Mouse (Mus musculus) kidney, postnatal 0 days (tissue): ENCODE data around the gene E030025P04Rik. TPM values are rescaled to one million over a fixed set of nuclear protein-coding genes. Genes with fewer than 3 reads are reported as not detected.

ENCODE experiments used
- ATAC-seq: fragments of 200-750 bp; cut with Nextera tagmentation; replicated peaks from 2 replicates; pipeline ENCODE4 v1.8.0; 2017; ENCODE audit warnings: low read depth, moderate number of reproducible peaks, moderate TSS enrichment, moderate library complexity; ENCODE audit not compliant: low FRiP score
- DNase-seq: peaks from one replicate; pipeline ENCODE4 v3.0.0-alpha.2; 2016; ENCODE audit warnings: low spot score
- H3K27ac ChIP-seq: fragments of 300-500 bp; sonication (generic); 2 replicates; pipeline ENCODE4 v1.5.1; 2014; ENCODE audit warnings: mild to moderate bottlenecking
- H3K27me3 ChIP-seq: fragments of 300-500 bp; sonication (generic); 2 replicates; pipeline ENCODE4 v1.6.1; 2014; ENCODE audit warnings: low read length, mixed read lengths; ENCODE audit not compliant: insufficient read depth
- H3K36me3 ChIP-seq: fragments of 300-500 bp; sonication (generic); 2 replicates; pipeline ENCODE4 v1.6.1; 2014; ENCODE audit warnings: low read length, mixed read lengths; ENCODE audit not compliant: insufficient read depth
- H3K4me1 ChIP-seq: fragments of 300-500 bp; sonication (generic); replicated peaks from 2 replicates; pipeline ENCODE4 v1.6.1; 2014; ENCODE audit warnings: antibody characterized with exemption, low read length, mixed read lengths; ENCODE audit not compliant: insufficient read depth
- H3K4me2 ChIP-seq: fragments of 300-500 bp; sonication (generic); 2 replicates; pipeline ENCODE4 v1.6.1; 2014; ENCODE audit warnings: mild to moderate bottlenecking, low read length, moderate library complexity, mixed read lengths
- H3K4me3 ChIP-seq: fragments of 300-500 bp; sonication (generic); replicated peaks from 2 replicates; pipeline ENCODE4 v1.5.1; 2014; ENCODE audit warnings: low read depth, low read length
- H3K9ac ChIP-seq: fragments of 300-500 bp; sonication (generic); 2 replicates; pipeline ENCODE4 v1.6.1; 2014; ENCODE audit warnings: low read depth, low read length
- H3K9me3 ChIP-seq: fragments of 300-500 bp; sonication (generic); replicated peaks from 2 replicates; pipeline ENCODE4 v1.6.1; 2016; ENCODE audit warnings: low read length, inconsistent platforms, mixed read lengths
- CTCF ChIP-seq: IDR thresholded peaks from 2 replicates; pipeline ENCODE4 v1.5.1; 2016; ENCODE audit warnings: antibody characterized with exemption, low read depth, mild to moderate bottlenecking, moderate library complexity
- WGBS: fragments of 180-500 bp; shearing (Covaris S2); extraction: QIAGEN DNeasy Blood & Tissue Kit; methylation state at CpG from one replicate; pipeline ENCODE4 v1.1.7; 2014; 5-methylcytosine and 5-hydroxymethylcytosine counted together
- polyA plus RNA-seq: library from polyadenylated mRNA; unstranded; fragments of >200 nt; fragmentation: Nextera tagmentation; extraction: Ambion mirVana; gene quantifications from 2 replicates; pipeline ENCODE4 v1.2.1, GENCODE M21; 2015

E030025P04Rik gene
- polyA plus RNA-seq, 1 experiment from 2014 or later = not detected

- TF ChIP-seq CTCF = no peak
- Histone ChIP-seq H3K9ac (no peak overlapping the region), H3K4me1 (no peaks in the 10 kb centered on the region), H3K36me3 (no peaks in the 10 kb centered on the region), H3K27ac (no peak overlapping the region), H3K4me3 (no peak overlapping the region), H3K27me3 (no peaks in the 10 kb centered on the region), H3K4me2 (no peak overlapping the region), H3K9me3 (no peaks in the 10 kb centered on the region)
- DNase-seq = peak; percentile 15
- ATAC-seq = no peak
- 47% methylated on average over 7 of the region's 7 CpGs for WGBS
These were observed 17.7 kb downstream of the E030025P04Rik start for GRCm38 (mm10) chr11:109126482-109126881.

DNA sequence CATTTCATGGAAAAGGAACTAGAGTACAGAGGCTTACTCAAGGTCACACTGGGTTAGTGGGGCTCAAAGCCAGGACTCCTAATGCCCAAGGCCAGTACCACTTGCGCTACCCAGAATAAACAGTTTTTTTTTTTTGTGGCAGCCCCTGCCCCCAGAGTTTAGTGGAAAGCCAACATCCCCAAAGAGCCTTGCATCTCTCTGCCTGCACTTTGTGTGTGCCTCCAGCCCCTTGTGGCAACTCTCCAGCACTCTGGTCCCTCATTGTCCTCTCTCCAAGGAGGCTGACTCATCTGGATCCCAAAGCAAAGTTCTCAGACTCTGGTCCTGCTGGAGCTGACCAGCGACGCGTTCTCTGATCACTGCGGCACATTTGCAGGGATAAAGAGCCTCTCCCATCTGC, 18.7 kb downstream of the E030025P04Rik start:
- H3K27ac ChIP-seq = no peak overlapping the region
- WGBS = 84% methylated on average over 5 of the region's 5 CpGs
- TF ChIP-seq CTCF = no peak
- no peak for DNase-seq
- H3K9me3 ChIP-seq = no peaks in the 10 kb centered on the region
- no peaks in the 10 kb centered on the region for H3K27me3 ChIP-seq
- no peak overlapping the region for H3K4me3 ChIP-seq
- H3K36me3 ChIP-seq = no peaks in the 10 kb centered on the region
- no peak overlapping the region for H3K4me2 ChIP-seq
- H3K9ac ChIP-seq = no peak overlapping the region
- no peak for ATAC-seq
- no peaks in the 10 kb centered on the region for H3K4me1 ChIP-seq

- 68% methylated on average over 3 of the region's 3 CpGs for WGBS
- DNase-seq = peak; percentile 22
These were observed 19.9 kb downstream of the E030025P04Rik start for GRCm38 (mm10) chr11:109124284-109124683.

DNA sequence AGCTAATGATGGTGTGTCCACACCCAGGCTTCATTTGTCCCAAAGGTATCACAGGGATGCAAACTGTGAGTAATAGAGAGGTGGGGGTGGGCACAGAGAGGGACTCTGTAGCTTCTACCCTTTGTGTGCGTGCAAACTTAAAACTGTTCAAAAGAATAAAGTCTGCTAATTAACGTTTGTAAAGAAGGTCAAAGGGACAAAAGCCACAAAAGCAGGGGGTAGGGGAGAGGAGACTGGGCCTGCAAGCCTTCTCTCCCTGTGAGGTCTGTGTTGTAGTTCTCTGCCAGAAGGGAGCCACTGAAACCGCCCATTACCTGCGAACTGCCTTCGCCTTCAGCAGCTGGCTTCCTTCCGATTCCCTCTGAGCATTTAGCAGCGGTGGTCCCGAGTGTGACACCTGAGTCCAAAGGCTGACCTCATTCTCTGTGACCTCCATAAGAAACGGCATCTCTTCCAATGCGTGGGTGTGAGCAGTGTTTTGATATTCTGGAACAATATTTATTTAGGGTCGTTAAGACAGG, 34.3 kb downstream of the E030025P04Rik start:
- H3K36me3 ChIP-seq = no peaks in the 10 kb centered on the region
- no peak overlapping the region for H3K9ac ChIP-seq
- 25% methylated on average over 11 of the region's 11 CpGs for WGBS
- 0 out of 2 replicates have a peak, but pooled peaks cover 4% of the 10 kb centered on the region for H3K4me1 ChIP-seq
- no peak overlapping the region for H3K4me3 ChIP-seq
- no peak for TF ChIP-seq CTCF
- no peak overlapping the region for H3K27ac ChIP-seq
- H3K27me3 ChIP-seq = no peaks in the 10 kb centered on the region
- H3K4me2 ChIP-seq = no peak overlapping the region
- no peak for ATAC-seq
- H3K9me3 ChIP-seq = no peaks in the 10 kb centered on the region
- DNase-seq = no peak

More at GRCm38 (mm10) chr11:109124284-109124683, 19.9 kb downstream of the E030025P04Rik start:
- no peak for ATAC-seq
- Histone ChIP-seq H3K9me3 (no peaks in the 10 kb centered on the region), H3K27me3 (no peaks in the 10 kb centered on the region), H3K4me3 (no peak overlapping the region), H3K9ac (no peak overlapping the region), H3K36me3 (no peaks in the 10 kb centered on the region), H3K4me2 (no peak overlapping the region), H3K27ac (no peak overlapping the region), H3K4me1 (no peaks in the 10 kb centered on the region)
- peak; percentile 55 for TF ChIP-seq CTCF

DNA sequence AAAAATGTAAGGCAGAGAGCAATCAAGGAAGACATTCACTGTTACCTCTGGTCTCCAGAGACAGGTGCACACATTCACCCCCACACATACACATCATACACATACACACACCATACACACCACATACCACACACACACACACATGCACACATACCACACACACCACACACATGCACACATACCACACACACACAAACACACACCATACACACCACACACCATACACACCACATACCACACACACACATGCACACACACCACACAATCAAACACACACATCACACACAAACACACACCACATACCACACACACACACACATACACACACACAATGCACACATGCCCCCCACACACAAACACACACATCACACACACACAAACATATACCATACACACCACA, 35.1 kb downstream of the E030025P04Rik start:
- H3K4me2 ChIP-seq = no peak overlapping the region
- H3K36me3 ChIP-seq = no peaks in the 10 kb centered on the region
- DNase-seq = no peak
- no peak overlapping the region for H3K4me3 ChIP-seq
- no peaks in the 10 kb centered on the region for H3K9me3 ChIP-seq
- 0 out of 2 replicates have a peak, but pooled peaks cover 4% of the 10 kb centered on the region for H3K4me1 ChIP-seq
- H3K27ac ChIP-seq = no peak overlapping the region
- no peak overlapping the region for H3K9ac ChIP-seq
- no peak for TF ChIP-seq CTCF
- no peaks in the 10 kb centered on the region for H3K27me3 ChIP-seq
- ATAC-seq = no peak

DNA sequence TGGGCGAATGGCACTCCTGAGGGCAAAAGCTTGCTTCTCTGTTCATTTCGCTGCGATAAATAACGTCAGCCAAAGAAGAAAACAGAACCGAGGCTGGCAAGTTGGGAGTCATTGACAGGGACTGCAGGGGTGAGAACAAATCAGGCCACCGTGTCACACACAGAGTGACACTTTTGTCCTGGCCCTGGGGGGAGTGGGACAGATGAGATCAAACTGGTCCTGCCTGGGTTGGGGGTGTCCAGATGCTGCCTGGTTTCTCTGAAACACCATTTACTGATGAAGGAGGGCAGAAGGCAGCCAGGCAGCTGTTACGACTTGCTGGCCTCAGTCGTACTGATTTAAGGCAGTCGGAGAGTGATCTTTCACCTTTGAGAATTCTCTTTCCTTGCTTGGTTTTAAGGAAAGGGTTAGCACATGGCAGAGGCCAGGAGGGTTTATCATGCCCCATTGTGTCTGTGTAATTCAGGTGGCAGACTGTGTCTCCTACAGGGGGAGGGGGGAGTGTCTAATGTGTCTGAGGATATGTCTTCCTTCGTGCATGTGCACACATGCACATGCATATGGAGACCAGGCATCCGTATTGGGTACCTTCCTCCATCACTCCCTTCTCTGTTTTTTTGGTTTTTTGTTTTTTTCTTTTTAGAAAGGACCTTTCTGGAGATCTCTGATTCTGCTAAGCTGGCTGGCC, 36.5 kb downstream of the E030025P04Rik start:
- WGBS = 31% methylated on average over 11 of the region's 11 CpGs
- no peak for TF ChIP-seq CTCF
- no peak for ATAC-seq

More for the DNA sequence above, 36.5 kb downstream of the E030025P04Rik start:
- DNase-seq = no peak
- no peak overlapping the region for H3K9ac ChIP-seq
- 0 out of 2 replicates have a peak, but pooled peaks cover 4% of the 10 kb centered on the region for H3K4me1 ChIP-seq
- no peak overlapping the region for H3K4me2 ChIP-seq
- H3K36me3 ChIP-seq = no peaks in the 10 kb centered on the region
- no peaks in the 10 kb centered on the region for H3K9me3 ChIP-seq
- no peaks in the 10 kb centered on the region for H3K27me3 ChIP-seq
- no peak overlapping the region for H3K4me3 ChIP-seq
- no peak overlapping the region for H3K27ac ChIP-seq
